Comparison of ENCODE assay signal across 19 mouse cellular contexts in the genomic region with DNA sequence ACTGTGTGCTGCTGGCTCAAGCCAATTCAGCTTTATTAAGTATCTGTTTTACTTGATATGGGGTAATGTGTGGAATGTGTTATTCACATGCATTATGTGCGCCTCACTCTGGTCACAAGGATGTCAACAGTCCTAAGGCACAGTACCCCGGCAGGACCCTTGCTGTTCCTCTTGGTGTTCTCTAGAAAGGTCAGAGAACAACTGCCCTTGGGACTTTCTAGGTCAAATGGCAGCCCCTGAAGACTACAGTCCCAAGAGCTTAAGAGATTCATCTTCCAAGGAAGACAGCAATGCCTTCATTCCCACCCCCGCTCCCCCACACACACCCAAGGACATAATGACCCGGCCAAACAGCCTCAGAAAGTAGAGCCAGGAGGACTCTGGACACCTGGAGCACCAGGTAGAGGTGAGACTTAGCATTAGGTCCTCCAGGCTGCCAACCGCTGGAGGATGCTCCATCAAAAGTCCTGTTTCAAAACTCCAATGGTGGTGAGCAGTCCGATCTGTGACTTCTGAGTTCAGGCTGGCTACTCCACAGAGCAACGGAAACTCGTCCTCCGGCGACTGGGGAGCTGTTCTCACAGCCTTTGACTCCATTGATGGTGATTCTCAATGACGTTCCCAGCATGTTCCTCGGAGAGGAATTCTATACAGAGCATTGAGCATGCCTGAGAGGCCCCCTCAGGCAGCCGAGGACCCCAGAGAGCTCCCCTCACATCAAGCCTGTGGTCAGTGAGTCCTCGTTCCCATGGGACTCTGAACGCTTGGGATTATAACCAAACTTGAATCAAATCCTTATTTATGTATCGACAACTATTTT.
DNase-seq lines count a peak whose midpoint lies in the region; ATAC-seq and TF ChIP-seq lines count a peak whose summit lies in the region.
"Had no signal": no experiment of that assay in that cellular context is flagged by ENCODE, and none has a peak within 500 bp of the region (broad histone marks: within the 10 kb centered on the region; RNA-seq: fewer than 3 reads in every experiment).

No protein-coding gene starts in this region.

- no peak for DNase-seq in heart, adult 2 months
- no peak for DNase-seq in heart, postnatal 4 days
- DNase-seq in lung, adult 2 months, result no peak
- DNase-seq in stomach, postnatal 0 days (ENCODE audit: low spot score), result no peak
- DNase-seq: cerebellum, adult 11-12 months; cerebellum, postnatal 10 days; kidney, adult 11 months; left cerebral cortex, postnatal 4 days; midbrain, embryonic 14.5 days had no signal

- intact Hi-C loops in heart, adult 2 months (cut with DNase I), result no loop called here

- H3K27ac ChIP-seq in heart, adult 2 months, result peak overlapping the region; percentile 48
- peak overlapping the region; percentile 34 for H3K27ac ChIP-seq in lung, embryonic 15.5 days
- H3K27ac ChIP-seq in intestine, embryonic 16.5 days (ENCODE audit: low read length), result 0 out of 2 replicates have a peak overlapping the region, but pooled peaks have one; percentile 23
- H3K27ac ChIP-seq in stomach, postnatal 0 days (replicated peaks), result no peak overlapping the region
- no peak overlapping the region for H3K27ac ChIP-seq in midbrain, embryonic 15.5 days
- H3K27ac ChIP-seq: forebrain, embryonic 12.5 days; hindbrain, embryonic 15.5 days; left cerebral cortex, adult 2 months; limb, embryonic 15.5 days; liver, embryonic 14.5 days had no signal

- no peak for ATAC-seq in lung, embryonic 15.5 days (ENCODE audit: borderline replicate concordance, extremely low read depth, low FRiP score, low TSS enrichment)
- ATAC-seq in intestine, embryonic 16.5 days, result no peak
- ATAC-seq in stomach, postnatal 0 days (ENCODE audit: low FRiP score, low TSS enrichment), result no peak
- no peak for ATAC-seq in midbrain, embryonic 15.5 days (replicated peaks)
- ATAC-seq: Patski had no signal

- H3K27me3 ChIP-seq in heart, adult 2 months (ENCODE audit: control insufficient read depth, insufficient read depth, low read length), result no peaks in the 10 kb centered on the region
- no peaks in the 10 kb centered on the region for H3K27me3 ChIP-seq in lung, embryonic 15.5 days
- no peaks in the 10 kb centered on the region for H3K27me3 ChIP-seq in intestine, embryonic 16.5 days (replicated peaks; ENCODE audit: control insufficient read depth, insufficient read depth, low read length)
- no peaks in the 10 kb centered on the region for H3K27me3 ChIP-seq in stomach, postnatal 0 days (ENCODE audit: control insufficient read depth, insufficient read depth, low read length)
- no peaks in the 10 kb centered on the region for H3K27me3 ChIP-seq in midbrain, embryonic 15.5 days (replicated peaks)
- H3K27me3 ChIP-seq: forebrain, embryonic 12.5 days; heart, embryonic 13.5 days; hindbrain, embryonic 15.5 days; limb, embryonic 15.5 days; Patski had no signal

- 81% methylated on average over 16 of the region's 16 CpGs for WGBS in heart, adult 2 months
- 72% methylated on average over 16 of the region's 16 CpGs for WGBS in lung, embryonic 15.5 days
- WGBS in lung, adult 2 months, result 76% methylated on average over 16 of the region's 16 CpGs
- 71% methylated on average over 16 of the region's 16 CpGs for WGBS in intestine, embryonic 16.5 days
- WGBS in stomach, postnatal 0 days, result 74% methylated on average over 16 of the region's 16 CpGs
- 69% methylated on average over 16 of the region's 16 CpGs for WGBS in midbrain, embryonic 15.5 days

- no peak for TF ChIP-seq POLR2A in heart, adult 2 months (IDR thresholded peaks at IDR 0.05; ENCODE audit: insufficient read depth, low read depth, low read length)
- no peak for TF ChIP-seq POLR2A in lung, adult 2 months (IDR thresholded peaks at IDR 0.05; ENCODE audit: borderline replicate concordance, extremely low read depth, low read depth, low read length)

- no peak overlapping the region for H3K4me3 ChIP-seq in heart, adult 2 months
- no peak overlapping the region for H3K4me3 ChIP-seq in lung, embryonic 15.5 days
- no peak overlapping the region for H3K4me3 ChIP-seq in lung, adult 2 months (replicated peaks; ENCODE audit: extremely low read depth, low read depth, low read length)
- no peak overlapping the region for H3K4me3 ChIP-seq in intestine, embryonic 16.5 days (ENCODE audit: low read length)
- no peak overlapping the region for H3K4me3 ChIP-seq in stomach, postnatal 0 days (ENCODE audit: low read depth, low read length)
- no peak overlapping the region for H3K4me3 ChIP-seq in midbrain, embryonic 15.5 days
- H3K4me3 ChIP-seq: forebrain, embryonic 12.5 days; heart, embryonic 13.5 days; hindbrain, embryonic 15.5 days; left cerebral cortex, adult 2 months; limb, embryonic 15.5 days had no signal

- no peak for TF ChIP-seq CTCF in heart, adult 2 months (IDR thresholded peaks at IDR 0.05)
- TF ChIP-seq CTCF in lung, adult 2 months (IDR thresholded peaks at IDR 0.05; ENCODE audit: insufficient read depth, low read length), result no peak
- TF ChIP-seq CTCF in stomach, postnatal 0 days (IDR thresholded peaks at IDR 0.05; ENCODE audit: low read depth), result peak; percentile 22; the same call in 1 of the 2 replicates

- H3K9me3 ChIP-seq in lung, embryonic 15.5 days, result no peaks in the 10 kb centered on the region
- no peaks in the 10 kb centered on the region for H3K9me3 ChIP-seq in intestine, embryonic 16.5 days (ENCODE audit: control insufficient read depth, low read length)
- no peaks in the 10 kb centered on the region for H3K9me3 ChIP-seq in stomach, postnatal 0 days (ENCODE audit: control insufficient read depth, low read length)
- H3K9me3 ChIP-seq in midbrain, embryonic 15.5 days, result no peaks in the 10 kb centered on the region
- H3K9me3 ChIP-seq: forebrain, embryonic 12.5 days; heart, embryonic 13.5 days; hindbrain, embryonic 15.5 days; limb, embryonic 15.5 days had no signal

- no peaks in the 10 kb centered on the region for H3K79me2 ChIP-seq in heart, adult 2 months (replicated peaks; ENCODE audit: control insufficient read depth, insufficient read depth, low read length)

- no peak overlapping the region for H3K4me2 ChIP-seq in lung, embryonic 15.5 days
- H3K4me2 ChIP-seq in intestine, embryonic 16.5 days (ENCODE audit: low read depth, low read length), result no peak overlapping the region
- H3K4me2 ChIP-seq in stomach, postnatal 0 days (replicated peaks; ENCODE audit: low read depth), result no peak overlapping the region
- H3K4me2 ChIP-seq in midbrain, embryonic 15.5 days, result no peak overlapping the region
- H3K4me2 ChIP-seq: forebrain, embryonic 12.5 days; heart, embryonic 13.5 days; hindbrain, embryonic 15.5 days; limb, embryonic 15.5 days had no signal

- no peak for TF ChIP-seq EP300 in heart, adult 2 months (IDR thresholded peaks at IDR 0.05; ENCODE audit: insufficient read depth, low read depth, low read length)
- no peak for TF ChIP-seq EP300 in stomach, postnatal 0 days (optimal IDR thresholded peaks at IDR 0.05)

- H3K36me3 ChIP-seq in heart, adult 2 months (ENCODE audit: control insufficient read depth, insufficient read depth, low read length), result peaks cover 31% of the 10 kb centered on the region
- no peaks in the 10 kb centered on the region for H3K36me3 ChIP-seq in lung, embryonic 15.5 days
- no peaks in the 10 kb centered on the region for H3K36me3 ChIP-seq in intestine, embryonic 16.5 days (ENCODE audit: control insufficient read depth, insufficient read depth, low read length)
- no peaks in the 10 kb centered on the region for H3K36me3 ChIP-seq in stomach, postnatal 0 days (ENCODE audit: control insufficient read depth, insufficient read depth, low read length)
- H3K36me3 ChIP-seq in midbrain, embryonic 15.5 days (replicated peaks), result no peaks in the 10 kb centered on the region
- H3K36me3 ChIP-seq: forebrain, embryonic 12.5 days; hindbrain, embryonic 15.5 days; limb, embryonic 15.5 days had no signal

- H3K4me1 ChIP-seq in heart, adult 2 months (ENCODE audit: control insufficient read depth, insufficient read depth, low read length), result peaks cover 57% of the 10 kb centered on the region
- peaks cover 51% of the 10 kb centered on the region for H3K4me1 ChIP-seq in lung, embryonic 15.5 days
- peaks cover 22% of the 10 kb centered on the region for H3K4me1 ChIP-seq in lung, adult 2 months (ENCODE audit: control insufficient read depth, insufficient read depth, low read length)
- H3K4me1 ChIP-seq in intestine, embryonic 16.5 days (ENCODE audit: control insufficient read depth, insufficient read depth, low read length), result peaks cover 24% of the 10 kb centered on the region
- H3K4me1 ChIP-seq in stomach, postnatal 0 days (replicated peaks; ENCODE audit: control insufficient read depth, insufficient read depth), result peaks cover 4% of the 10 kb centered on the region
- H3K4me1 ChIP-seq in midbrain, embryonic 15.5 days, result peaks cover 10% of the 10 kb centered on the region

- H3K9ac ChIP-seq in heart, adult 2 months (ENCODE audit: low read depth, low read length), result no peak overlapping the region
- H3K9ac ChIP-seq in lung, embryonic 15.5 days, result no peak overlapping the region
- no peak overlapping the region for H3K9ac ChIP-seq in intestine, embryonic 16.5 days (ENCODE audit: low read depth, low read length)
- H3K9ac ChIP-seq in stomach, postnatal 0 days (ENCODE audit: low read length), result no peak overlapping the region
- no peak overlapping the region for H3K9ac ChIP-seq in midbrain, embryonic 15.5 days
- H3K9ac ChIP-seq: forebrain, embryonic 12.5 days; hindbrain, embryonic 15.5 days; limb, embryonic 15.5 days; liver, embryonic 14.5 days had no signal

Comparison
In these comparisons a context has a peak if more than half of its experiments do, and no peak if none do; other contexts are left out.
1. H3K27ac ChIP-seq: peak in heart, adult 2 months (single experiment), lung, embryonic 15.5 days (single experiment) and intestine, embryonic 16.5 days (single experiment); none in stomach, postnatal 0 days (single experiment) and midbrain, embryonic 15.5 days (single experiment).